In the genomic region with DNA sequence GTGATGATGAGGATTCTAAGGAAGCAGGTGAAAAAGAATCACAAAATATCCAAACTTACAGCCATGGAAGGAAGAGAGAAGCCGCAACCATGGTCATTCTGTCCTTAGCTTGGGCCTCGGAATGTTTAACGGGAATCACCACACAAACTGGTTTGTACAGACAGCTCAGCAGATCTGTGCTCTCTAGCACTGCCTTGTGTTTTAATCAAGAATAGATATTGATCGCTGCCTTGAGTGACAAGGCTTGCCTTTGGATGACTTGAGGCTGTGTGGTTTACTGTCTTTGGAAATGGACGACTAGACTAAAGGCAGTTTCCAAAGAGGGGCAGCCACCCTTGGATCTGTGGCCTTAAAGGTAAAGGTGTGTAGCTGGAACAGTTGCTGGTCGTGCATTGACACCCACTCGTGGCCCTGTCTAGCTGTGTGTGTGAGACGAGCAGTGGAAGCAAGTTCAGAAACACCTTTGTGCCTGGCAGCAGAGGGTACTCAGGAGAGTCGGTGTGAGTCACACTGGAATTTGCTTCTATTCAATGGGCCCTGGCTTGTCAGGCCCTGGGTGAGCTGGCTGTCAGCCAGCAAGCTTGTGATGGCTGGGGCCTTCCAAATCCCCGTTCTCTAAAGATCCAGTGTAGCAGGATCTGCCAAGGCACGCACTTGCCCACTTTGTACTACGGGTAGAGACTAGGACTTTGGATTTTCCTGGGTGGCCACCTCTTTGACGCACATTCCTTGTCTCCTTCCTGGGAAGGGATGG, we compare ENCODE assay signal across 8 mouse cellular contexts. TPM values are rescaled to one million over a fixed set of nuclear protein-coding genes. Genes with fewer than 3 reads are reported as not detected.
A peak's percentile ranks its signal among the peaks of the same experiment; 100 is the strongest.
DNase-seq lines count a peak whose midpoint lies in the region; ATAC-seq and TF ChIP-seq lines count a peak whose summit lies in the region.

No protein-coding gene starts in this region.

- H3K4me2 ChIP-seq in midbrain, embryonic 12.5 days (replicated peaks): no peak overlapping the region
- no peak overlapping the region for H3K4me2 ChIP-seq in hindbrain, postnatal 0 days (ENCODE audit: low read depth, low read length)
- no peak overlapping the region for H3K4me2 ChIP-seq in lung, postnatal 0 days (replicated peaks; ENCODE audit: low read depth, low read length)

- H3K27me3 ChIP-seq in midbrain, embryonic 12.5 days: no peaks in the 10 kb centered on the region
- H3K27me3 ChIP-seq in midbrain, embryonic 10.5 days (ENCODE audit: low read depth, poor library complexity, severe bottlenecking): no peaks in the 10 kb centered on the region
- H3K27me3 ChIP-seq in hindbrain, postnatal 0 days (ENCODE audit: insufficient read depth, low read length): no peaks in the 10 kb centered on the region
- H3K27me3 ChIP-seq in lung, postnatal 0 days (replicated peaks; ENCODE audit: insufficient read depth, low read length): no peaks in the 10 kb centered on the region

- H3K36me3 ChIP-seq in midbrain, embryonic 12.5 days: peaks cover 17% of the 10 kb centered on the region
- peaks cover 17% of the 10 kb centered on the region for H3K36me3 ChIP-seq in midbrain, embryonic 10.5 days
- peaks cover 6% of the 10 kb centered on the region; the same call in 1 of the 2 replicates for H3K36me3 ChIP-seq in hindbrain, postnatal 0 days (ENCODE audit: insufficient read depth, low read length)
- no peaks in the 10 kb centered on the region for H3K36me3 ChIP-seq in lung, postnatal 0 days (ENCODE audit: insufficient read depth, low read length)

- no peak for TF ChIP-seq EP300 in lung, postnatal 0 days (IDR thresholded peaks at IDR 0.05)

- TF ChIP-seq CTCF in hindbrain, postnatal 0 days (IDR thresholded peaks at IDR 0.05; ENCODE audit: low read depth): peak; percentile 35
- no peak for TF ChIP-seq CTCF in lung, postnatal 0 days (IDR thresholded peaks at IDR 0.05)

- no peak overlapping the region for H3K4me3 ChIP-seq in midbrain, embryonic 12.5 days
- H3K4me3 ChIP-seq in midbrain, embryonic 10.5 days: no peak overlapping the region
- no peak overlapping the region for H3K4me3 ChIP-seq in hindbrain, postnatal 0 days (ENCODE audit: low read length)
- no peak overlapping the region for H3K4me3 ChIP-seq in lung, postnatal 0 days (ENCODE audit: low read depth, low read length)

- peak; percentile 49 for ATAC-seq in midbrain, embryonic 12.5 days (ENCODE audit: low FRiP score, low read depth)
- ATAC-seq in hindbrain, postnatal 0 days: peak; percentile 67
- peak; percentile 80 for ATAC-seq in lung, postnatal 0 days
- ATAC-seq in megakaryocyte, adult 5-6 weeks (ENCODE audit: poor library complexity, severe bottlenecking): no peak

- no peak for DNase-seq in midbrain, embryonic 10.5 days (ENCODE audit: low spot score)
- DNase-seq in fibroblast of lung, adult 2 months (ENCODE audit: low read depth): peak; percentile 55
- DNase-seq in hindbrain, postnatal 0 days (ENCODE audit: low spot score): peak; percentile 82
- peak; percentile 71 for DNase-seq in lung, postnatal 0 days (ENCODE audit: low spot score)
- DNase-seq in retina, embryonic 14.5 days (ENCODE audit: low spot score): no peak
- no peak for DNase-seq in thymus, postnatal 14 days

- 82% methylated on average over 13 of the region's 13 CpGs for WGBS in midbrain, embryonic 12.5 days
- WGBS in midbrain, embryonic 10.5 days: 89% methylated on average over 13 of the region's 13 CpGs
- 51% methylated on average over 13 of the region's 13 CpGs for WGBS in hindbrain, postnatal 0 days
- WGBS in lung, postnatal 0 days: 54% methylated on average over 13 of the region's 13 CpGs

- peaks cover 11% of the 10 kb centered on the region; the same call in 1 of the 2 replicates for H3K4me1 ChIP-seq in midbrain, embryonic 12.5 days
- H3K4me1 ChIP-seq in midbrain, embryonic 10.5 days: no peaks in the 10 kb centered on the region
- no peaks in the 10 kb centered on the region for H3K4me1 ChIP-seq in hindbrain, postnatal 0 days (ENCODE audit: insufficient read depth, low read length)
- H3K4me1 ChIP-seq in lung, postnatal 0 days (ENCODE audit: insufficient read depth, low read depth, low read length): no peaks in the 10 kb centered on the region; the same call in 1 of the 2 replicates

- no peak overlapping the region for H3K27ac ChIP-seq in midbrain, embryonic 12.5 days (replicated peaks)
- no peak overlapping the region for H3K27ac ChIP-seq in midbrain, embryonic 10.5 days (replicated peaks)
- H3K27ac ChIP-seq in hindbrain, postnatal 0 days: peak overlapping the region; percentile 41
- H3K27ac ChIP-seq in lung, postnatal 0 days (ENCODE audit: low read length): no peak overlapping the region

- H3K9ac ChIP-seq in midbrain, embryonic 12.5 days (replicated peaks): no peak overlapping the region
- no peak overlapping the region for H3K9ac ChIP-seq in hindbrain, postnatal 0 days (replicated peaks; ENCODE audit: low read length)
- no peak overlapping the region for H3K9ac ChIP-seq in lung, postnatal 0 days (replicated peaks; ENCODE audit: low read depth)

- no peaks in the 10 kb centered on the region for H3K9me3 ChIP-seq in midbrain, embryonic 12.5 days
- H3K9me3 ChIP-seq in midbrain, embryonic 10.5 days (replicated peaks): no peaks in the 10 kb centered on the region
- H3K9me3 ChIP-seq in hindbrain, postnatal 0 days (ENCODE audit: low read length): no peaks in the 10 kb centered on the region
- H3K9me3 ChIP-seq in lung, postnatal 0 days (ENCODE audit: low read length): no peaks in the 10 kb centered on the region

RNA-seq across cellular contexts. Expression of a gene that starts 7.0 kb away (rescaled TPM):
- polyA plus RNA-seq in midbrain, embryonic 12.5 days (2016; fragmentation: Nextera tagmentation; extraction: Ambion mirVana): 3.2 and 3.9 TPM in 2 replicates
- 1.4 and 1.6 TPM in 2 replicates for polyA plus RNA-seq in midbrain, embryonic 10.5 days (2016; fragmentation: Nextera tagmentation; extraction: Ambion mirVana)
- 49.7 and 52.0 TPM in 2 replicates for total RNA-seq in hindbrain, postnatal 0 days (2014; rRNA removed)
- polyA plus RNA-seq in hindbrain, postnatal 0 days (2015; fragmentation: Nextera tagmentation; extraction: Ambion mirVana): 2.1 and 2.4 TPM in 2 replicates
- 0.51 and 0.56 TPM in 2 replicates for polyA plus RNA-seq in lung, postnatal 0 days (2015; fragmentation: Nextera tagmentation; extraction: Ambion mirVana)
- not detected in 2 replicates for total RNA-seq in megakaryocyte, adult 5-6 weeks (2015)
- total RNA-seq in megakaryocyte, adult 5-6 weeks (2017): 0.04 and 0.08 TPM in 2 replicates

Comparison
In these comparisons a context has a peak if more than half of its experiments do, and no peak if none do; other contexts are left out.
1. DNase-seq: peak in fibroblast of lung, adult 2 months (single experiment), hindbrain, postnatal 0 days (single experiment) and lung, postnatal 0 days (single experiment); none in midbrain, embryonic 10.5 days (single experiment), retina, embryonic 14.5 days (single experiment) and thymus, postnatal 14 days (single experiment).